Mouse (Mus musculus): Measurements from ENCODE around the gene 2900026A02Rik.

DNA sequence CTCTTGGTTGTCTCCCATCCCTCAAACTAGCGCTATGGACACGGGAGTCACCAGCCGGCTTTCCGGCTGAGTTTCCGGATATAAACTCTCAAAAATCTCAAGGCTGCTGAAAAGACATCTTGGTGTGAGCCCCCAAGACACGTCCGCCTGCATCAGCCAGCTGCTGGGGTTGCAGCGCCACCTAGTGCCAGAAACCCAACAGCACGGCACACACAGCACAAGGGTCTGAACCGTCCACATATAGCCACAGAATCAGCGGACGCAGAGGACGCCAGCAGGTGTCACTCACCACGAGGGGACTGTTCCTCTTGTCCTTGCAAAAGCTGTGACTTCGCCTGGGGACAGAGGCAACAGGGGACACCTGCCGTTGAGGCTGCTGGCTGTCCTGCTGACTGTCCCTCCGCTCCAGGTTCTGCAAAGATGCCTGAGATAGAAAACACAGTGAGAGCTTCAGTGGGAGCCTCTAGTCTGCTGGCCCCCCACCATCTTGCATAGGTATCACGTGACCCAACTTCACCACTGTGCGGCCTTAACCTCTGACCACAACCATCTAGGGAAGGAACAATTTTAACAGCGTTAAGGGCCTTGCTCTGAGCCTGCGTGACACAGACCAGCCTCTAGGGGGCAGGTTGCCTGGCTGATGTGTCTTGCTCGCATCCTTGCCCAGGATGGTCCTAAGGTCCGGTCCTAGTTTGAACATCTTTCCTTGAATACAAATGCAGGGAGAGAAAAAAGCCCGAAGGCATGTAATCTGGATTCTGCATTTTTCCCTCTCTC lies 45.9 kb downstream of the 2900026A02Rik start:
- TF ChIP-seq CTCF (IDR thresholded peaks at IDR 0.05): peak; percentile 64
- TF ChIP-seq POLR2A (IDR thresholded peaks at IDR 0.05; ENCODE audit: insufficient read depth, low read depth, low read length): no peak

Measured in heart, adult 2 months (tissue).